Mouse (Mus musculus) adipocyte (in vitro differentiated cells): ENCODE data around the gene Churc1.
"Not testable (repeated sequence)": the region's sequence is repeated elsewhere in the genome, so short reads cannot be mapped to it uniquely, and the experiment has no call there.

Source experiments
- DNase-seq: peaks from one replicate; pipeline ENCODE4 v3.0.0-alpha.2; 2016; ENCODE audit warnings: low spot score

The Churc1 gene

GRCm38 (mm10) chr12:76765354-76765851 lies at the start of gene Churc1, which contains the start of gene Fntb:
Gene Churc1, plus strand, starts transcription at chr12:76765538.
Gene Fntb, plus strand, starts transcription at chr12:76765589.
- DNase-seq, result peak; percentile 91

- DNase-seq, result no peak
Observed at GRCm38 (mm10) chr12:76718384-76718783, 47.0 kb upstream of the Churc1 start.

DNA sequence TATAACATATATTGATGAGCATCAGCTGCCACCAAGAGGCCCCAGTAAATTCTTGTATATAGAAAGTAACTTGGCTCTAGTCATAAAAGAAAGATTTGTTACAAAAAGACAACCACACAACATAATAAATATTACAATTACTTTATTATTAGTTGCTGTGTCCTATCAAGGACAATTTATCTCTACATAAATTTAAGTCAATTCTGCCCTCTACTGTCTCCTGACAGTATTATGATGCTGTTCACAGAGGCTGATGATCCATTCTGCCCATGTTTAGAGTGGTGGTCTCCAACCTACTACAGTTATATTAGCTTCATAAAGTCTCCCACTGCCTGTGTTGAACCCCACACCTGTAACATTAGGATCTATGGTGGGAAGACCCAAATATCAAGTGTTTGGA lies 44.8 kb upstream of the Churc1 start:
- DNase-seq, result no peak

DNA sequence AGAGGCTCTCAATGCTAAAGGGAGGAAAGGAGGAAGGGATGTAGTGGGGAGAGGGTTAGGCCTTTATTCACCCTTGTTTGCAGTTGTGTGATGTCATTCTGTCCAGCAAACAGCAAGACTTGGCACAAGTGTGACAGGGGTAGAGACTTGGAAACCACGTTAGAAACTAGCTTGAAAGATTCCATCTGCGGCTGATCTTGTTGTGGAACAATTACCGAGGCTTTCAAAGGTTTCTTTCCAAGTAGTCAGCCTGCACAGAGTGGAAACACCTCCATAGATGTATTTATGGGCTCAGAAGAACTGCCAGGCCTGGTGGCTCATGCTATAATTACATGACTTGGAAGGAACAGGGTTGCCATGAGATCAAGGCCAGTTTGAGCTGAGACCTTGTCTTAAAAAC lies 43.3 kb upstream of the Churc1 start:
- DNase-seq, result no peak

GRCm38 (mm10) chr12:76727955-76728354 lies 37.4 kb upstream of the Churc1 start:
- DNase-seq, result no peak

DNA sequence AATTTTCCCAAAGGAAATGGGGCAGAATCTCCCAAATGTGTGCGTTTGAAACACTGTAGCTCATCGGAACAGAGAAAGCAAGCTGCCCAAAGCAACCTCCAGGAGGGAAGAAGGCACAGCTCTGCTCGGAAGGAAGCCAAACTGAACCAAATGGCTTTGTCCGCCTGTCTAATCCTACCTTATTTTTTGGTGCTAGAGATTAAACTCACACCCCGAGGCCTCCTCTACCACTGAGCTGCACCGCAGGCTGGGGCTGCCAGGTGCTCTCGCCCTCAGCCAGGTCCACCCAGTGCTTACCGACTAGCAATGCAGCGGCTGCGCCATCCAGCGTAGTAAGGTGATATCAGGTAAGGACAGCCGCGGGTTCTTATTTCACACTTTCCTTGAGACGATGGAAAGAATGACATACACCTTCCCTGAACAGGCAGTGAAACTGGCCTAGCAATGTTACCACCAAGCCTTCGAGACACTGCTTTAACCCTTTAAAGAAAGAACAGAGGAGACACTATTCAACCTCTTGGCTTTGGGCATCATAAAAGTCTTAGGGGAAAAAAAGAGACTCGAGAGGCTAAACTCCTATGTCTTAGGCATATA lies 14.4 kb upstream of the Churc1 start:
- no peak for DNase-seq

DNA sequence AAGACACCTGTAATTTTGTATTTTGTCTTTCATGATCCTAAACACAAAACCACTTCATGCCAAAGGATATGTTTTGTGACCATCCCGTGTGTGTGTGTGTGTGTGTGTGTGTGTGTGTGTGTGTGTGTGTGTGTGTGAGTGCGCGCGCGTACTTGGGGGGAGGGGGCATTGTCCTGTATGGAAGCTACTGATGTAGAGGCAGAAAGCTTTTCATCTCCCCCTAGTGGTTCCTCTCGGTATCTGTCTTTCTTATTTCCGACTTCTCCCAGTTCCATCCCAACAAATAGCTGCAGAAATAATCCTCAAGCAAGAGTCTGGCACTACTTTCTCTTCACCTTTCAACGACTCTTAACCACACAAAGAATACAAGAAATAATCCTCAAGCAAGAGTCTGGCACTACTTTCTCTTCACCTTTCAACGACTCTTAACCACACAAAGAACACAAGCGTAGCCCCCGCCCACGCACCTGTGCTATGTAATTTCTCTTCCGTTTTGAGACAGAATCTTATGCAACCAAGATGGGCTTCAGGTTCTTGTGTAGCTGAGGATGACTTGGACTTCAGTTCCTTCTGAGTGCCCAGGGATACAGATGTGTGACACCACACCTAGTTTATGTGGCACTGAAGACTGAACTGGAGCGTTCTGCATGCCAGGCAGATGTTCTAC lies 12.6 kb upstream of the Churc1 start:
- peak; percentile 47 for DNase-seq

GRCm38 (mm10) chr12:76765901-76766630 lies 728 bp downstream of the Churc1 start:
- no peak for DNase-seq

DNA sequence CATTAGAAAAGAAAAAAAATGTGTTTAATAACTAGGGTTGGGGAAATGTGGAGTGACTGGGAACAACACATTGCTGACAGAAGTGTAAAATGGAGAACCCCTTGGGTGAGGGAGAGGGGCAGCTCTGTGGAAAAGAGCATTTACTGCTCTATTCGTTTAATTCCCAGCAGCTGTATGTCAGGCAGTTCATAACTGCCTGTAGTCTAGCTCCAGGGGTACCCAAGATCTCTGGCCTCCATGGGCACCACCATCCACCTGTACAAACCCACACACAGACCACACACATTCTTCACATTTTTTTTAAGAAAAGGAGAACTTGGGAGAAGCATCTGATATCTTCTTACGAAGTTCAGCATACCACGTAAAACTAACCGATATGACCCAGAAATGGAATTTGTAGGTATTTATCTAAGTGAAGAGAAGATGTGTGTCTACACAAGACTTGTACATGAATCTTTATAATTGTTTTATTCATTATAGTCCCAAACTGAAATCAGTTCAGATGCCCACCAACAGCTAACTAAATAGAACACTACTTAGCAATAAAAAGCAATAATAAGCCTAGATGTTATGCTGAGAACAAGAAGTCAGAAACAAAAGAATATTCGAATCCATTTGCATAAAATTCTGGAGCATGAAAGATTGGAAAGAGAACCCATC lies 5.6 kb downstream of the Churc1 start:
- DNase-seq, result no peak

- DNase-seq, result no peak
Observed at GRCm38 (mm10) chr12:76771540-76771939, 6.2 kb downstream of the Churc1 start.

DNA sequence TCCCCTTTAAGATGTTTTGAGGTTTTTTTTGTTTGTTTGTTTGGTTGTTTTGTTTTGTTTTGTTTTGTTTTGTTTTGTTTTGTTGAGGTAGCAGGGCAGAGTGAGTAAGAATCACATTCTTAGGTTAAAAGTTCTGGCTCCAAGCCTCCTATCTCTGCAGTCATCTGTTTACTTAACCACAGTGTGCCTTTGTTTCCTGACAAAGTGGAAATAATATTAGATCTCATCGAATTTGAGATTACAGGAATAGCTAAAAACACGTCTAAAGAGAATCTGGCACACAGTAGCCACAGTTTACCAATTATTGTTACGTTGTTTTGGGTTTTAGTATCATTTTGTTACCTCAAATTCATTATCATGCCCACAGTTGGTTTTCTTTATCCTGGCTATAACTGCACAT lies 9.3 kb downstream of the Churc1 start:
- DNase-seq, result peak; percentile 10

- DNase-seq, result no peak
Observed at GRCm38 (mm10) chr12:76775132-76775531, 9.8 kb downstream of the Churc1 start.

DNA sequence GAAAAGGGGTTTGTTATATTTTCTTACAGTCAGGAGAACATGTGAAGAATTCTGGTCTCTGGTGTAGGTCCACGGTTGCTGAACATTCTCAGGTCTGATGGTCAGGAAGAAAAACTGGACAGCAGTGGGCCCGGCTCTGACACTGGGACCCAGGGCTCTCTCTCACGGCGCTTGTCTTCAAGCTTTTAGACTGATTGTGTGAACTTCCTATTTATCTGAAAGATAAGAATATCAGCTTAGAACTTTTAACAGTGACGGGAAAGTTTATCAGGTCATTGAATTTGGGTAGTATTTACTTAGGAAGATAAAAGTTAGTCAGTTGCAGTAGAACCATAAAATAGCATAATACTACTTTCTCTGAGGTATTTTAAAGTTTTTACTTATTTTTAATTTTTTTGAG lies 11.6 kb downstream of the Churc1 start:
- DNase-seq, result no peak

DNA sequence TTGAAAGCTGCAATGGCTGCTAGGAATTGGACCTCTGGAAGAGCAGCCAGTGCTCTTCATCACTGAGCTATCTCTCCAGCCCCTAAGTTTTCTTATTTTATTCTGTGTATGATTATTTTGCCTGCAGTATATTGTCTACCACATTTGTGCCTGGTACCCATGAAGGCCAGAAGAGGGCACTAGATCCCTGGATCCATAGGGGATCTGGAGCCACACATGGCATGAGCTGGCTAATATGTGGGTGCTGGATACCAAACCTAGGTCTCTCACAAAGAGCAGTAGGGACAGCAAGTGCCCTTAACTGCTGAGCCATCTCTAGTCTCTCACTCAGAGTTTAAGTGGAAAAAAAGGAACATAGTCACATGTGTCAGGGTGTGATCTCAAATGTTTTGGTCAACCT lies 12.5 kb downstream of the Churc1 start:
- no peak for DNase-seq

- no peak for DNase-seq
Observed at GRCm38 (mm10) chr12:76778305-76779083, 13.2 kb downstream of the Churc1 start.

DNA sequence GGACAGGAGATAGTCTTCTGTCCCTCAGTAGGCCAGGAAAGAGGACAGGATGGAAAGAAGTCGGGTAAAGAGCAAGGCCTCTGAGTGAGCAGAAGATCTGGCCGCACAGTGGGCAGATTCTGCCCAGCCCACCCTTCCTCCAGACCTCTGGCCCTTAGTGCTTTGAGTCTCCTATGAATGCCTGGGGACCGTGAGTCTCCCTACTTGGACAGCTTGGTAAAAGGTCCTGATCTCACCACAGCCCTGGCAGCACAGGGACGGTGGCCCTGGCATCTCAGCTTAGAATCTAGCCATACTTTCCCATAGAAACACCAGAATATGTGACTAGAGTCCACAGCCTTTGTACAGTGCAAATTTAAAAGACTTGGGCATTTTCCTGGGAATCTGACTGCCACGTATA lies 14.6 kb downstream of the Churc1 start:
- no peak for DNase-seq

DNA sequence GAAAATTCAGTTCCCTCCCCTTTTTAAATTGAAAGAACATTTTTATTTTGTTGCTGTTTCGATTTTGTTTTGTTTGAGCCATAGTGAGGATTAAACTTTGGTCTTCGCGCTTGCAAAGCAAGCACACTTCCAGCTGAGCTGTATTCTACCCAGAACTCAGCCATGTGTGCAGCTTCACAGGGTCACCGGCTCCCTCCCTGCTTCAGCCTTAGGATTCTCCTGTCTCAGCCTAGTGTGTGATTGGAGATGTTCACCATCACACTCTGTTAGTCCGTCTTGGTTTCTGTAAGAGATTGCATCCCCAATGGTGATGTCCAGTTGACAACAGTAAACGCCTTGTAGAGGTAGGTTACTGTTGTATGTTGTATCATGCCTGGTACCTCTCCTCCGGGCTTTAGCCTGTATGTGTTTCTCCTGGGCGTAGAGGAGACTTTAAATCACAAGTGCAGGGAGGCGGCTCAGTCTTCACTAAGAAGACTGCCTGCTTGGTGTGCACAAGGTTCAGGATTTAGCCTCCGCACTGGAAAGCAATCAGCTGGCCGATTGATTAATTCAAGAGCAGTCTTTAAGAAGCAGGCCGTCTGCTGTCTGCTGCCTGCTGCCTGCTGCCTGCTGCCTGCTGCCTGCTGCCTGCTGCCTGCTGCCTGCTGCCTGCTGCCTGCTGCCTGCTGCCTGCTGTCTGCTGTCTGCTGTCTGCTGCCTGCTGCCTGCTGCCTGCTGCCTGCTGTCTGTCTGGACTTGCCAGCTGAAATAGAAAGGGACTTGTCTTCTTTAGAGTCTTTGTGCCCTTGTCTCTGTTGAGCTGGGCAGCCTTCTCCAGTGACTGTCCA lies 15.5 kb downstream of the Churc1 start:
- no peak for DNase-seq

DNA sequence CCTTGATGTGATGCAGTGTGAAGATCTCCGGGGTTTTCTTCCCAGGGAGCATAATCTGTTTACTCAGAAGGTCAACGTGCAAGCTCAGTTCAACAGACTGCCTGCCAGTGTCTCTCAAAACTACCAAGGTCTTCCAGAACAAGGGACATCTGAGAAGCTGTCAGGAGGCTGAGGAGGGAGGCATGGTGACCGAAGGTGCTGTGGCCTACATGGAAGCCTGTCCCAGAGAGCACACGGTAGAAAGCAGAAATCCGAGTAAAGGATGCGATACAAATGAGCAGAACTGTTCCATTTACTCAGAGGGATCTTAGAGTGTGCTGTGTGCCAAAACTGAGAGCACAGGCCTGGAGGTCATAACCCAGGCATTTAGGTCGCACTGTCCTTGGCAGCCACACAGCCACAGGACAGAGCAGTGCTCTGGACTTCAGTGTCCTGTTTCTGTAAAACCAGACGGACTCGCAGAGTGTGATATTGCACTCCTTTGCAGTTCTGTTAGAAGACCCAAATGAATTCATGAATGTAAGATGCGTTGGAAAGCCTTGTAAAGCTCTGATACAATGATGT lies 18.8 kb downstream of the Churc1 start:
- DNase-seq, result no peak

- DNase-seq, result peak; percentile 20
Observed at GRCm38 (mm10) chr12:76790446-76791084, 25.2 kb downstream of the Churc1 start.

- DNase-seq, result not testable (repeated sequence)
Observed at GRCm38 (mm10) chr12:76792540-76792939, 27.2 kb downstream of the Churc1 start.
